11 mouse cellular contexts compared by ENCODE assay signal in genomic region chr4:55718438-55718837, GRCm38 (mm10).
DNase-seq lines count a peak whose midpoint lies in the region; ATAC-seq and TF ChIP-seq lines count a peak whose summit lies in the region.
"Had no signal": no experiment of that assay in that cellular context is flagged by ENCODE, and none has a peak within 500 bp of the region (broad histone marks: within the 10 kb centered on the region; RNA-seq: fewer than 3 reads in every experiment).

No protein-coding gene starts in this region.

- H3K9ac ChIP-seq in lung, postnatal 0 days (replicated peaks; ENCODE audit: low read depth), result no peak overlapping the region
- H3K9ac ChIP-seq: embryonic facial prominence, embryonic 15.5 days had no signal

- peak; percentile 53; the same call in 1 of the 2 replicates for TF ChIP-seq EP300 in lung, postnatal 0 days (IDR thresholded peaks at IDR 0.05)

- H3K4me3 ChIP-seq in lung, postnatal 0 days (ENCODE audit: low read depth, low read length), result no peak overlapping the region
- no peak overlapping the region for H3K4me3 ChIP-seq in limb, embryonic 10.5 days
- H3K4me3 ChIP-seq: embryonic facial prominence, embryonic 15.5 days had no signal

- intact Hi-C loops in left cerebral cortex, postnatal 14 days (cut with DNase I), result no loop called here

- no peaks in the 10 kb centered on the region for H3K9me3 ChIP-seq in lung, postnatal 0 days (ENCODE audit: low read length)
- H3K9me3 ChIP-seq in limb, embryonic 10.5 days (replicated peaks), result no peaks in the 10 kb centered on the region
- H3K9me3 ChIP-seq: embryonic facial prominence, embryonic 15.5 days had no signal

- WGBS in lung, postnatal 0 days, result 35% methylated on average over 4 of the region's 4 CpGs
- WGBS in limb, embryonic 10.5 days, result 74% methylated on average over 4 of the region's 4 CpGs

- TF ChIP-seq CTCF in lung, postnatal 0 days (IDR thresholded peaks at IDR 0.05), result no peak

- H3K27me3 ChIP-seq in lung, postnatal 0 days (replicated peaks; ENCODE audit: insufficient read depth, low read length), result no peaks in the 10 kb centered on the region
- no peaks in the 10 kb centered on the region for H3K27me3 ChIP-seq in limb, embryonic 10.5 days (ENCODE audit: low read depth, poor library complexity, severe bottlenecking)

- ATAC-seq in lung, postnatal 0 days, result peak; percentile 48

- no peak overlapping the region for H3K4me2 ChIP-seq in lung, postnatal 0 days (replicated peaks; ENCODE audit: low read depth, low read length)
- H3K4me2 ChIP-seq: embryonic facial prominence, embryonic 15.5 days had no signal

- no peaks in the 10 kb centered on the region for H3K36me3 ChIP-seq in lung, postnatal 0 days (ENCODE audit: insufficient read depth, low read length)
- H3K36me3 ChIP-seq in limb, embryonic 10.5 days, result no peaks in the 10 kb centered on the region
- H3K36me3 ChIP-seq: embryonic facial prominence, embryonic 15.5 days had no signal

- DNase-seq in heart, adult 11 months, result peak; percentile 97
- DNase-seq in heart, postnatal 4 days, result no peak
- peak; percentile 86 for DNase-seq in 3T3-L1 (ENCODE audit: low read depth, low spot score)
- DNase-seq in adrenal gland, postnatal 25 days, result peak; percentile 36
- DNase-seq in lung, postnatal 0 days (ENCODE audit: low spot score), result peak; percentile 74
- no peak for DNase-seq in left cerebral cortex, postnatal 14 days (ENCODE audit: low spot score in 2 of 2)
- DNase-seq in spleen, postnatal 36 days (ENCODE audit: low spot score in 2 of 2), result no peak
- no peak for DNase-seq in limb, embryonic 10.5 days (ENCODE audit: low spot score)
- DNase-seq: kidney, postnatal 25 days; right cerebral cortex, postnatal 4 days had no signal

- H3K4me1 ChIP-seq in lung, postnatal 0 days (ENCODE audit: insufficient read depth, low read depth, low read length), result peaks cover 12% of the 10 kb centered on the region; the same call in 1 of the 2 replicates
- H3K4me1 ChIP-seq in limb, embryonic 10.5 days, result no peaks in the 10 kb centered on the region

- H3K27ac ChIP-seq in lung, postnatal 0 days (ENCODE audit: low read length), result no peak overlapping the region
- H3K27ac ChIP-seq in limb, embryonic 10.5 days, result no peak overlapping the region
- H3K27ac ChIP-seq: embryonic facial prominence, embryonic 15.5 days had no signal

Comparison
In these comparisons a context has a peak if more than half of its experiments do, and no peak if none do; other contexts are left out.
1. DNase-seq: peak in heart, adult 11 months (single experiment), 3T3-L1 (single experiment), adrenal gland, postnatal 25 days (single experiment) and lung, postnatal 0 days (single experiment); none in heart, postnatal 4 days (single experiment), left cerebral cortex, postnatal 14 days (0 of 2), spleen, postnatal 36 days (0 of 2) and limb, embryonic 10.5 days (single experiment).